Mouse (Mus musculus) erythroblast, adult 5-6 weeks (primary cell): ENCODE data around the gene Gstp2. TPM values are rescaled to one million over a fixed set of nuclear protein-coding genes. Genes with fewer than 3 reads are reported as not detected.

Experiments used
- ATAC-seq: replicated peaks from 2 replicates; pipeline ENCODE4 v1.8.0; 2016; ENCODE audit warnings: moderate number of reproducible peaks, mild to moderate bottlenecking, moderate TSS enrichment, inconsistent platforms; ENCODE audit not compliant: poor library complexity, low FRiP score, severe bottlenecking
- total RNA-seq, 2 experiments: library from RNA; stranded (forward) in 1 of 2; stranded (reverse) in 1 of 2; fragments of 150-400 nt in 1 of 2; fragments of 200-764, 138-1000 nt in 1 of 2; gene quantifications; 2 replicates each; pipeline versions ENCODE4 v1.2.3 to v1.2.4; 2015 to 2017; ENCODE audit warnings: low replicate concordance in 2 of 2

Gstp2 gene
- total RNA-seq, 2 experiments from 2014 or later = 1.4 TPM; not detected in 1

DNA sequence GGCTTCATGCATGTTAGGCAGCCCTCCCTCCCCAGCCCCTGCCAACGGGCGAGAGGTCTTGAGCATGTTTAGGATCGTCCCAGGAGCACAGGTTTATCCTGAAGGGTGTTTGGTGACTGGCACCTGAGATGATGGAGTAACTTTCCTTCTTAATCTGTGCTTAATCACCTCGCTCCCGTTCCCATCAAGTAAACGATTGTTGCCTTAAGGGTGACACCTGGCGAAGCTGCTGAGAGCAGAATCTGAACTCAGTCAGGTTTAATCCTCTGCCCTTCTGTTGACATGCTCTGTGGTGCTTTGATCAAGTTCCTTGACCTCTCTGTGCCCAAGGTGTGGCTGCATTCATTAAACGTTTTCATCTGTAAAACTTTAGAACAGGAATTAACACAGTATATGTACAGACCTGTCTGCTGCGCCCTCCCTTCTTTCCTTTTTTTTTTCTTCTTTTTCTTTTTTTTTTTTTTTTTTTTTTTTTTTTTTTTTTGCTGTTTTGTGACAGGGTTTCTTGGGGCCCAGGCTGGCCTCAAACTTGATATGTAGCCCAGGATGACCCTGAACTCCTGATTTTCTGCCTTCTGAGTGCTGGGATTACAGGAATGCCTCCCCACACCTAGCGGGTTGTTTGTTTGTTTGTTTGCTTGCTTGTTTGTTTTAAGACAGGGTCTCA, 27.8 kb downstream of the Gstp2 start:
- no peak for ATAC-seq

DNA sequence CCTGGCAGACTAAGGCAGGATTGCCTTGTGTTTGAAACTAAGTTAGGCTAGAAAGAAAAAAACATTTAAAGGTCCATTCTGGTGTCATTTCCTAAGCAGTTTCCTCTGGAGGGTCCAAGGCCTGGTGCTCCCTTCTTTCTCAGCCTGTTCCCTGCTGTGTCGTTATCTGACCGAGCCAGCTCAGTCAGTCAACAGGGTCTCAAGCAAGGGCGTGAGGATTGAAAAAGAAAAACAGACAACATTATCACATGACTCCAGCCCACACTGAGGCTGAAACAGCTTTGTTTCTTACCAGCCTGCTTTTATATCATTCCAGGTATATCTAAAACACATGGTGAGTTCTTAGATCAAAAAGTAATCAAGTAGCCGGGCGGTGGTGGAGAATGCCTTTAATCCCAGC, 30.2 kb downstream of the Gstp2 start:
- ATAC-seq = no peak

DNA sequence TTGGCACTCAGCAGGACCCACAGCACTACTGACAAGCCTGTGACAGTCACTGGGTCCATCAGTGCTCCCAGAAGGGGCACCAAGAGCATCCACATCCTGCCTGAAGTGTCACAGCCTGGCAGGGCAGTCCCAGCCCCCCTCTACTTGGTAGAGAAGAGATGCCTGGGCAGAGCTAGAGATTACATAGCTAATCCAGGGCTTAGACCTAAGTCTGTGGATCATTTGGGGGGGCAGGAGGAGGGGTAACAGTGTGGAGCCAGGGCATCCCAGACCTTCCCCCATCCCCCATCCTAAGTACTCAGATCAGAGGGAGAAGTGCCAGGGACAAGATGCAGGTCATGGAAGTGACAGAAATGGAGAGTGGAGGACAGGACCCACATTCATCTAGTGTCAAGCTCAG, 31.0 kb downstream of the Gstp2 start:
- no peak for ATAC-seq

DNA sequence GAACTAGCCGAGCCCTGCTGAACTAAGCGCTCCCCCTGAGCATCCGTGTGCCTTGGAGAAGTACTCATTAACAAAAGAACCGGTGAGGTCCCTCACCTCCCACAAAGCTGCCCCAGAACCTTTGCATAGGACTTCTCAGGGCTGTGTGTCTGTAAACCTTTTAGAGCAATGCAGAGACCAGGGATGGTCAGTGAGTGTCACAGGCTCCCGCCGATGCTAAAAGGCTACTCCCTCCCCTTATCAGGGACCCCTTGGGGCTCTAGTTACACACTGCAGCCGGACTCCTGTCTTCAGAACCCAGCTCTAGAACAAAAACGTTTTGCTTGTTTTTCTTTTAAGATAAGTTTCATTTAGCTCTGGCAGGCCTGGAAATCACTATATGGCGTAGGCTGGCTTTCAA, 32.8 kb downstream of the Gstp2 start:
- peak; percentile 48 for ATAC-seq

DNA sequence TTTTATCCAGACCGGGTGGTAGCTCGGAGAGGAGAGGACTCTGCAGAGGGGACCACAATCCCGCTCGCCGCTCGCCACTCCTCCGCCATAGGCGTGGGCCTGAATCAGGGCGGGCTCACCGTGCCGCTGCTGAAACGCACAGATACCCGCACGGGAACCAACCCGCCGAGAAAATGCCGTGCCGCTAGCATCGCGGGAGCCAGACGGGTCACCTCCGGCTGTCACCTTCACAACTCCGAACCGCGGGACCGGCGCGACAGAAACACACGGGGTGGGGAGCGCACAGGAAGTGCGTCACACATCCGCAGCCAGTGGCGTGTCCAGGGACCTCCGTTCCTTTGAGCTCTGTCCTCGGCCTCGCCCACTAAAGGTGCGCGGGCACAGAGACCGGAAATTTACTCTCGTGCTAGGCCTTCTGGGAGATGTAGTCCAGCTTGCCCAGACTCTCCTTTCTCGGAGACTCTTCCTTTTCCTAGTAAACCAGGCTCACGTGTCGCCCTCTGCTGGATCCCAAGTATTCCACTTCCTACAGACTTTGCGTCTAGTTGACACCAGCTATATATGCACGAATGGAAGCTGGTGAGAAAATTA, 33.3 kb downstream of the Gstp2 start, which contains the start of gene Ndufv1:
Gene Ndufv1, minus strand, starts transcription at position 375 of the 591 bp plus-strand sequence.
- peak; percentile 95 for ATAC-seq

DNA sequence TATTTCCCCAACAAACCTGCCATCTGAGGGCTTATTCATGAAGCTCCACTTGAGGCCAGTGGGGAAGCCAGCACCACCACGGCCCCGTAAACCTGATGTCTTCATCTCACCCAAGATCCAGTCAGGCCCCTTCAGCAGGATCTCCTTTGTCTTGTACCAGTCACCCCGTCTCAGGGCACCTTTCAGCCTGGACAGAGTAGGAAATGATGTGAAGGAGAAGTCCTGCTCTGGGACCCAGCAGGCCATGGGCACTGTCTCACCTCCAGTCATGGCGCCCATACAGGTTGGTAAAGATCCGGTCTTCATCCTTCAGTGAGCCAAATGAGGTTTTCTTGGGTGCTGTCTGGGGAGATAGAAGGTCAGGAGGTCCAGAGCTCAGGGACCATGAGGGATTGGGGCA, 34.7 kb downstream of the Gstp2 start:
- no peak for ATAC-seq

DNA sequence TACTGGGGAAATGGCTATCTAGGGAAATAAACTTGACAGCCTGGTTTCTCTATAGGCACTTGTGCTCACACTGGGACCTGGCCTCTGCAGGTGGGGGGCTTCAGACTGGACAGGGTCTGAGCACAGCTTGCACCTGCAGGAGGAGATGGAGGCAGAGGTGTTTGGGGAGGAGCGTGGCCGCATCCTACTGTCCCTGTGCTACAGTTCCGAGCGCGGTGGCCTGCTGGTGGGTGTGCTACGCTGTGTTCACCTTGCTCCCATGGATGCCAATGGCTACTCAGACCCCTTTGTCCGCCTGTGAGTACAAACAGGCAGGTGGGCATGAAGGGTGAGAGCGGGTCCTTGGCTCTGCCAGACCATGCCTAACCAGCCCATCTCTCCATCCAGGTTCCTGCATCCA, 39.9 kb downstream of the Gstp2 start:
- ATAC-seq = no peak

DNA sequence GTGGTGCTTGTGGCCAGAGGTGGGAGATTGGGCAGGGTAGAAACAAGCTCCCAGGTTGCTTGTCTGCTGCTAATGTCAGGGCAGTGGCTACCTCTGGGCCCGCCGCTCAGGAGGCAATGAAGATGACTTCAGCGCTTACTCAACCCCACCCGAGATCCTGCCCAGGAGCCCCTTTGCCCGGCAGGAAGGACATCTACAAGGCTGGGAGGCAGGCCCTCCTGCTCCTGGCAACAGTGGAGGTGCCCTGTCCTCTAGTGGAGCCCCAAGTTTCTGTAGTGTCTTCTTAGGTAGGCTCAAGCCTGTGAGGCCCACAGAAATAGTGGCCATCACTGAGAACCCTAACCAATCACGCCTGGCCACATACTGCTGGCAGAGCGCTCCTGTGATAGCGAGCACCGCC, 40.7 kb downstream of the Gstp2 start:
- no peak for ATAC-seq

DNA sequence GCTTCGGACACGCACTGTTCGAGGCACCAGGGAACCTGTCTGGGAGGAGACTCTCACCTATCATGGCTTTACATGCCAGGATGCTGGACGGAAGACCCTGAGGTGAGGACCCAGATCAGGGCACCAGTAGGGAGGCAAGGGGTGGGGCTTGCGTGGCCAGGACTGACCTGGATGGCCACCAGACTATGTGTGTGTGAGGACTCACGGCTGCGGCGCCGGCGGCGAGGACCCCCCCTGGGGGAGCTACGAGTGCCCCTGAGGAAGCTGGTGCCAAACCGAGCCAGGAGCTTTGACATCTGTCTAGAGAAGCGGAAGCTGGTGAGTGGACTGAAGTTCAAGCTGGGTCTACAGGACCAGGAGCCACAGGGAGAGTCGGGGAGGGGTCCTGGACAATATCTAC, 41.5 kb downstream of the Gstp2 start:
- ATAC-seq = no peak

DNA sequence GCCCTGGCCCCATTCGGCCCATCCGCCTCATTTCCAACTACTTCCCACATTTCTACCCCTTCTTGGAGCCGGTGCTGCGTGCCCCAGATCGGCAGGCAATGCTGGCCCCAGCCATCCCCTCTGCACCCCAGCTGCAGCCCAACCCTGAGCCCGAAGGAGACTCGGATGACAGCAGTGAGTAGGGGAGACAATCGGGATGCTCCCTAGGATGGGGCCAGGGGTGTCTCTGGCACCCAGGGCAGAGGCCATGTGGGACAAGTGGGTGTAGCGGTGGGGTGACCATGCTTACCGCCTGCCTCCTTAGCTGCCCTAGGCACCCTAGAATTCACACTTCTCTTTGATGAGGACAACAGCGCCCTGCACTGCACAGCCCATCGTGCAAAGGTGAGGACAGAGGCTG, 42.2 kb downstream of the Gstp2 start:
- ATAC-seq = no peak

DNA sequence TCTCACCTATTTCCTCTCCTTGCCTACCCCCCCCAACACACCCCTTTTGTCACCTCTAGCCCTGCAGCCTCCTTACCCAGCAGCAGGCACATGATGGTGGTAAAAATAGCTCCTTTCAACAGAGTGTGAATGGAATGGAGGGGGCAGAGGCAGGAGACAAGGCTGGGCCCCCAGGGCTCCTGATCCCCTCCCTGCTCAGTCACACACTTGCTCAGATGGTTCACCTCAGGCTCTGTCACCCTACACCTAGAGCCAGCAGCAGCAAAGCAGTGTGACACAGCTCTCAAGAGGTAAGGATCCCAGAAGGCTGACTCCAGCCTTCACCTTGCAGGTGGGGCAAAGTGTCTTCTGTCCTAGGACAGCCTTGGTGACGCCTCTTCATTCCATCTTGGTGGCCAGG, 42.7 kb downstream of the Gstp2 start, which contains the start of gene Doc2g:
Gene Doc2g, plus strand, starts transcription at position 202 of the 400 bp plus-strand sequence.
- ATAC-seq = no peak

DNA sequence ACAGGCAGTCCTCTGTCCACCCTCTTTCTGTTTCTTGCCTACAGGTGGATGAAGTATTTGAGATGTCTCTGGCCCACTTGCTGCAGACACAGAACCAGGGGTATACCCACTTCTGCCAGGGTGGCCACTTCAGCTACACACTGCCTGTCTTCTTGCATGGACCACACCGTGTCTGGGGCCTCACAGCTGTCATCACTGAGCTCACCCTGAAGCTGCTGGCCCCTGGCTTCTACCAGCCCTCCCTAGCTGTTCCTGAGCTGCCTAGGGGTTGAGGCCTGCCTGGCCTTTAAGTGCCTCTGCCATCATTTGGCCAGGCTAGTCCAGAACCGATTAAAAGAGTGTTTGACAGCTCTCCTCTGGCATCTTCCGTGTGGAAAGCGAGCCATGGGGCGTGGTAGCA, 44.1 kb downstream of the Gstp2 start:
- ATAC-seq = no peak

DNA sequence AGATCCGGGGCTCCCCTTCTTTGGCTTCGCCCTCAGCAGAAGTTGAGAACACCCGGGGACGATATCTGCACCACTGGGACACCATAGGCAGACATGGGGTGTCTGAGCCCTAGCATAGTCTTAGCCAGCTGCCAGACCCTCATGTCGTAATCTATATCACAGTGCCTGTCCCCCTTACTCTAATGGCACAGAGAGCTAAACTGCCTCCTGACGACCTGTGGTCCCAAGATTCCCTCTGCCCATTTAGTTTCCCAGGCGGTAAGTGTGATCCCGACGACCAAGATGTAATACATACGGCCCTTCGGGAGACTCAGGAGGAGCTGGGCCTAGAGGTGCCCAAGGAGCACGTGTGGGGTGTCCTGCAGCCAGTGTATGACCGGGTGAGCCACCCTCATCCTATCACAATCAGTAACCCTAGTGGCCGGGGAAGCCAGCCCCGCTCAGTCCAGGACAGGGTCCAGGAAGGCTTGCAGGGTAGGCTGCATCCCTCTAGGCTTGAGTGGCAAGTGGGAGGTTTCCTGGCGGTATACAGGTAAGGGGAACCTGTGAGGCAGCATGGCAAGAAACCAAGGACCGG, 44.8 kb downstream of the Gstp2 start:
- ATAC-seq = no peak

DNA sequence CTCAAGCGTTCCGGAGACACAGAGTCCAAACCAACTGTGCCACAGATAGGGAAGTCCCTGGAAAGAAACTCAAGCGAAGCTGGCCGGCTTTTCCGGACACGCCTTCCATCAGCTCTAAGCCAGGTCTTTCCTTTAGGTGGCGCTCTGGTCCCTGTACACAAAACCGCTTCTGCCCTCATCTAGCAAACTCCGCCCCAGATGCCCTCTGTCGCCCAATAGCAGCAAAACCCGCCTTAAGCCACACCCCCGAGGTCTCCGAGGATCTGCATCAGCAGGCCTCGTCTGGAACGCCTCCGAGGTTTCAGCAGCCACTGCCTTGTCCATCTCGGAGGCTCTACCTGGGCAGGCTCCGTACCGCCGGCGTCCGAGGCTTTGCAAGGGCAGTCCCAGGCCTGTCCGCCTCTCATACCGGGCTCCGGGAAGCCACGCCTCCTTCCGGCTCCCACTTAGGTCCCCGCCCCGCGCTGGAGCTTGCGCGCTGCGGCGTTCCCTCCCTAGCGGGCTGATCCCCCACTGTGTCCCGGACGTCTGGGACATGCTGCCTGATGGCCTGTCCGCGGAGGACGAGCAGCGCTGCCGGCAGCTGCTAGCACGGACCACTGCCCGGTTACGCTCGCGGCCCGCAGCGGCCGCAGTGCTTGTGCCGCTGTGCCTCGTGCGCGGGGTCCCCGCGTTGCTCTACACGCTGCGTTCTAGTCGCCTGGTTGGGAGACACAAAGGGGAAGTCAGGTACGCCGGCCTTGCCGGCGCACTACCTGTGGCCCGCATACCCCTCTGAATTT, 45.5 kb downstream of the Gstp2 start, which contains the start of the genes Nudt8 and Gm49405:
Gene Nudt8, plus strand, starts transcription at position 462 of the 782 bp plus-strand sequence.
Gene Gm49405, plus strand, starts transcription at position 508 of the 782 bp plus-strand sequence.
- peak; percentile 88 for ATAC-seq

DNA sequence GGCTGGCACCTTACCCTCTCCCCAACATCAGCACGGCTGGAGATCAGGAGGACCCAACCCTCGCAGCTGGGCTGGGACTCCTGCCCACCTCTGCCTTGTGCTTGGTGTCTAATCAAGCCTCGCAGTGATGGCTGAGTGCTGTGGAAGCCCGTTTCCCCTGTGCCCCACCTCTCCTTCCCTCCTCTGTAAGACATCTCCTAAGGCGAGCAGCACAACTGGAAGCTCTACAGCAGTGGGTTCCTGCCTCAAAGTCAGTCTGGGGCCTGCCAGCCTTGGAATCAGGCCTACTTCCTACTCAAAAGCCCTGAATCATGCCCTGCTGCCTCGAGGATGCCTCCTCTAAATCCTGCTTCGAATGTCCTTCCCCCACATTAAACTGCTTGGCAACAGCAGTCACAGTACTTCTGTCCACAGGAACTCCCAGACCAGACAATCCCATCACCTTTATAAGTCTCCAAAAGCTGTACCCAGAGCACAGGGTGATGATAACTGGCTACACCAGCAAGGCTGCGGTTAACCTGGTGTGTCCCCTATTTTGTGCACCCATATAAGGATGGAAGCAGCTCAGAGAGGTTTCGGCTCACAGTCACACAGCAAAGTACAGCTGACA, 46.6 kb downstream of the Gstp2 start:
- no peak for ATAC-seq

DNA sequence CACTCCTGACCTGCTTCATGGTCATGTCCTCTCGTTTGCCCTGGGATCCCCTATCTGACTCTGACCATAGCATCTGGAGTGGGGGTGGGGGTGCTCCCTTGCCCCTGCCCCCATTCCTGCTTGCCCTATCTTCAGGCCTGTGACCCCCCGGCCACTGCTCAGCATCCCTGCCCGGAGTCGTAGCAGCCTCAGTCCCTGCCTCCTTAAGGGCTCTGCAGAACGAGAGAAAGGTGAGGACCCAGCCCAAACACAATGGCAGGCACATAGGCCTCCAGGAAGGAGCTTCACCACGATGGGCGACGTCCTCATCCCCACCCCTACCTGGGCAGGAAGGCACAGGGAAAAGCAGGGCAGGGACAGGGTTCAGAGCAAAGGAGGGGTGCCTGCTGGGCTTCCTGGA, 47.5 kb downstream of the Gstp2 start:
- no peak for ATAC-seq

DNA sequence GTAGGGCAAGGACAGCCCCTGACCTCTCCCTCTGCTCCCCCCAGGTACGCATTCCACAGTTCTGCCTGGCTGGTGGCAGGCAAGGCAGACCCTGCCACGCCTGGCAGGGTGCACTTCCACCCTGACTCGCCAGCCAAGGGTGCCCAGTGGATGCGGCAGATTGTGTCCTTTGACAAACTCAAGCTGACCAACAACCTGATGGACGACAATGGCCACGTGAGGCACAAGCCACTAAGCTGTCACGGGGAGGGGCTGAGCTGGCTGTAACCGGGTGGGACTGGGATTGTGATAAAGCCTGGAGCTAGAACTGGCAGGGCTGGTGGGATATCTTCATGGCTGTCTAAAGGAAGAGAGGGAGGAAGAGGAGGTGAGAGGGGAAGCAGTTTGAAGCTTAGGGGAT, 48.6 kb downstream of the Gstp2 start:
- no peak for ATAC-seq

DNA sequence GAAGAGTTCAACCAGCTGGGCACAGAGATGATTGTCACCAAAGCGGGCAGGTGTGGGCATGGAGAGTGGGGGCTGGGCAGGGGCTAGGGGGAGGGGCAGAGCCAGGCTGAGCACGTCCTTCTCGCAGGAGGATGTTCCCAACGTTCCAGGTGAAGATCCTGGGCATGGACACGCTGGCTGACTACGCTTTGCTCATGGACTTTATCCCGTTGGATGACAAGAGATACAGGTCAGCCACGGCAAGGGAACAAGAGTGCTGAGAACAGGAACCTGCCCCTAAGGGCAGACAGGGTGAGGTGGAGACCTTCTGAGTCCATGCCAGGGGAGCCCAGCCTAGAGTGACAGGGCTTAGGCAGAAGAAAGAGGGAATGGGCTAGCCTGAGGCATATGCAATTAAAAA, 49.1 kb downstream of the Gstp2 start:
- ATAC-seq = no peak

DNA sequence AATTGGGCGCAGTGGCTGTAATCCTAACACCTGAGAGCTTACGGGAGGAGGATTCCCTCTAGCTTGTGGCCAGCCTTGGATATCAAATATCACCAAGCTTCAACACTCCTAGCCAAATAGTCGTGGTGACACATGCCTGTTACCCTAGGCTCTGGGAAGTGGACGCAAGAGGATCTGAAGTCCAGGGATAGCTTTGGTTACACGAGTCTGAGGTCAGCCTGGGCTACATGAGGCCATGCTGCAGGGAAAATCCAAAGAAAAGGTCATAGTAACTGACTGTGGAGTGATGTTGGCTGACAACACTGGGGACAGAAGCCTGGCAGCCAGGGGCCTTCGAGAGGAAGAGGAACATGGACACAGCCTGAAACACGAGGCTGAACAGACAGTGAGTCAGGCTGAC, 49.7 kb downstream of the Gstp2 start:
- ATAC-seq = no peak

DNA sequence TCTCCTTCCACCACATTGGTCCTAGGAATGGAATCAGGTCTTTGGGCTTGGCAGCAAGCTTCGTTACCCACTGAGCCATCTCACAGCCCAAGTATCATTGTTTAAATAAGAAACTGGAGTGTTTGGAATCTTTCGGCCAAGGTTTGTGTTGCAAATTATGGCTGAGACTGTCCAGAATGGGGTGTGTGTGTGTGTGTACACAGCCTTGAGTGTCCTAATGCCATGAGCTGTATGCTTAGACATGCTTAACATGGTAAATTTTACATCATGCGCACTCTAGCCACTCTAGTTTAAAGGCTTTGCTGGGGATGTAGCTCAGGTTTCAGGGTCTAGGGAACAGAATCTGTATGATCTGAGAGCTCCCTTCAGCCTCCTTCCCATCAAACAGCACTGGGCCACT, 50.3 kb downstream of the Gstp2 start:
- no peak for ATAC-seq
